Mouse (Mus musculus) megakaryocyte progenitor cell, adult 5-6 weeks (primary cell): Measurements from ENCODE around the gene Spats2. TPM values are rescaled to one million over a fixed set of nuclear protein-coding genes. Genes with fewer than 3 reads are reported as not detected.
"Not testable (repeated sequence)": the region's sequence is repeated elsewhere in the genome, so short reads cannot be mapped to it uniquely, and the experiment has no call there.

Experiments used
- ATAC-seq: replicated peaks from 2 replicates; pipeline ENCODE4 v1.8.0; 2016; ENCODE audit warnings: mild to moderate bottlenecking, moderate TSS enrichment, inconsistent platforms; ENCODE audit not compliant: poor library complexity
- total RNA-seq, 2 experiments: library from RNA; stranded (forward) in 1 of 2; stranded (reverse) in 1 of 2; fragments of 157-497, 149-512 nt in 1 of 2; fragments of 200-1000 nt in 1 of 2; gene quantifications; 2 replicates each; pipeline versions ENCODE4 v1.2.3 to v1.2.4; 2015 to 2017

Spats2 gene
- 0.27 TPM in 1 of 2 replicates, not detected in the other for total RNA-seq (2015)
- total RNA-seq (2017) = 0.25 and 0.44 TPM in 2 replicates

DNA sequence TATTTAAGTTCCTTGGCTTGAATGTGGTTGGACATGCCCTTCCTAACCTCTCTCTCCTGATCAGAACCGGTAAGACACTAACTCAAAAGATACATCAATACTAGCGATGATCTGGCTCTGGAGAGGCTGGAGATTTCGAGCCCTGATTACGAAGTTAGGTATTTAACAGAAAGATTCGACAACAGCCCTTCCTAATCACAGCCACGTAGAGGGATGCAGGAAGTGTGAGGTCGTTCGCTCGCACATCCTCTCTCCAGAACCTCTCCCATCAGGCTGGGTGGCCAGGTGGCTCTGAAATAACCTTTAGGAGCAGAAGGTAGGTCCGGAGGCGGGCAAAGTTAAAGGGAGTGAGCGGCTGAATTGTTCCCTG, at the start of gene Spats2:
Spats2 (plus strand) TSS at position 206 of the 370 bp plus-strand sequence.
- no peak for ATAC-seq

- not testable (repeated sequence) for ATAC-seq
Measured at GRCm38 (mm10) chr15:99076011-99076410, 49.7 kb upstream of the Spats2 start.

GRCm38 (mm10) chr15:99078181-99078910, 47.4 kb upstream of the Spats2 start:
- no peak for ATAC-seq

GRCm38 (mm10) chr15:99079804-99080203, 45.9 kb upstream of the Spats2 start:
- no peak for ATAC-seq

DNA sequence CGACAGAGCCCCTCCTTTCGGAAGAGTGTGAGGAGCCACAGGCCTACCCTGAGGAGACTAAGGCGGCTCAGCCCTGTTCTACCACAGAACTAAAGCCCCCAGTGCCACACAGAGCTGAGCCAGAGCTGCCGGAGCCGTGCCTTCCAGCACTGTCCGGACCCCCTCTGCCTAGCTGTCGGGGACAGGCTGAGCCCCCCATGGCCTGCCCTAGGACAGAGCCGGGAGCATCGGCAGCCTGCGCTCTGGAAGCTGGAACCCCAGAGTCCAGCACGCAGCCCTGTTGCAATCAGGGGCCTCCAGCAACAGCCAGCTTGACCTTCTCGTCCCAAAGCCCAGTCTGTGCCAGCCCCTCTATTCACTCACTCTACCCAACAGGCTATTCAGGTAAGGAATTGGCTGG, 43.4 kb upstream of the Spats2 start:
- ATAC-seq = no peak

DNA sequence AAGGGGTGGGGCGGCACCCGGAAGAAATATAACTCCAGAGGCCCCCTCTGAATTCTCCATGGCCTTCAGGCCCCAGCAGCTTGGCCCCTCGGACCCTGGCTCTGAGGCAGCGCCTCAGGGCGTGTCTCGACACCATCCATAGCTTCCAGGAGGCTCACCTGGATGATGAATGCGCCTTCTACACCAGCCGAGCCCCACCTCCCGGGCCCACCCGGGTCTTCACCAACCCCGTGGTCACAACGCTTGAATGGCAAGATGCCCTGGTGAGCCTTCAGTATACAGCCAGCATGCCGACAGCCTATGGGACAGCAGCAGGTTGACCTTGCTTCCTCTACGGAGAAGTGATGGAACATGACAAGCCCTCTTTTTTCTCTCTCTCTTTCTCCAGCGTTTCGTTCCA, 42.9 kb upstream of the Spats2 start:
- no peak for ATAC-seq

- peak; percentile 70 for ATAC-seq
Measured at GRCm38 (mm10) chr15:99083258-99083657, 42.5 kb upstream of the Spats2 start.

- no peak for ATAC-seq
Measured at GRCm38 (mm10) chr15:99083867-99084557, 41.7 kb upstream of the Spats2 start.

DNA sequence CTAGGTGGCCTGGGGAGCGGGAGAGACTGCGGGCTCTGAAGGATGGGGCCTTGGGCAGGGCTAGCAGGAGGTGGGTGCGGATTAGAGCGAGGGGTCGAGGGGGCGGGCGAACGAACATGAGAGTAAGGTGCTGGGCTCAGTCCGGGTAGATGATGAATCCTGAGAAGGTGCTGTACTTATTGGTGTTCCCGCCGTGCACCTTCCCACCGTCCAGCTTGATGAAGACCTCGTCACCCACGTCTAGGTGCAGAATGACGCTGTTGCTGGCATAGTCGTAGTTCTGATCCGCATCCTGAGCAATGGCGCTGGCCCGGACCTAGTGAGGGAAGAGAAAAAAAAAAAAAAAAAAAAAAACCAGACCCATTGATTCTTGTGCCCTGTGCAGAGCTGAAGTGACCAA, 41.1 kb upstream of the Spats2 start:
- no peak for ATAC-seq

DNA sequence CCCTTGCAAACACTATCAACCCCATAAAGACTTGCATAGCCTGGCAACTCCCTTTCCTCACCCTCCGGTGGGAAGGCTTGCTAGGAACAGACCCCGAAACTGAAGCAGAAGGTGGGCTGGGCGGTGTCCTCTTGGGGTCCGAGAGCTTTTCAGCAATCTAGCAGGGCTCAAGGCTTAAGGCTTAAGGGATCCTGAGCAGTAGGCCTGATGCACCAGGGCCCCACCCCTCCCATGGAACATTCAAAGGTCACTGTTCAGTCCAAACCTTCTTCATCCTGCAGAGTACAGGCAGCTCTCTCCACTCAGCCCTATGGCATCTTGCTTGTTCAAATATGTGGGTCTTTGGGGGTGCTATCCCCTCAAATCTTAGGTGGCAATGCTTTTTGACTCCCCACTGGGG, 39.7 kb upstream of the Spats2 start:
- no peak for ATAC-seq

- peak; percentile 35; the same call in 1 of the 2 replicates for ATAC-seq
Measured at GRCm38 (mm10) chr15:99087253-99088075, 38.3 kb upstream of the Spats2 start, which contains the start of gene C1ql4. Gene C1ql4, minus strand, starts transcription at chr15:99087817.

GRCm38 (mm10) chr15:99088292-99088691, 37.4 kb upstream of the Spats2 start:
- peak; percentile 92 for ATAC-seq

DNA sequence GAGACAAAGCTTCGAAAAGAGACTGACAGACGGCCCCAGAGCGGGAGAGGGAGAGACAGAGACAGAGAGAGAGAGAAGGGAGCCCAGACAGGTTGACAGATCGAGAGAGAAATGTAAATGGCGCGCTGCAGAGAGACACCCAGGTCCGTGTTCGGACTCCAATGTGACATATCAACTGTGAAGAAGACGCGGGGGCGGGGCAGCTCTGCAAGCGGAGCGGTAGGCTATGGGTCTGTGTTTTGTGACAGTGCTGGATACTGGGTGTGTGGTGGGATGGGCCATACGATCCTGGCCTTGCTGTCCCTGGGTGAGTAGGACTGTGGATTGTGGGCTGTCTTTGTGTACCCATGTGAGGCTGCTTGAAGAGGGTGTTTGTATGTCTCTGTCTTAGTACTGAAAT, 36.6 kb upstream of the Spats2 start:
- ATAC-seq = no peak

DNA sequence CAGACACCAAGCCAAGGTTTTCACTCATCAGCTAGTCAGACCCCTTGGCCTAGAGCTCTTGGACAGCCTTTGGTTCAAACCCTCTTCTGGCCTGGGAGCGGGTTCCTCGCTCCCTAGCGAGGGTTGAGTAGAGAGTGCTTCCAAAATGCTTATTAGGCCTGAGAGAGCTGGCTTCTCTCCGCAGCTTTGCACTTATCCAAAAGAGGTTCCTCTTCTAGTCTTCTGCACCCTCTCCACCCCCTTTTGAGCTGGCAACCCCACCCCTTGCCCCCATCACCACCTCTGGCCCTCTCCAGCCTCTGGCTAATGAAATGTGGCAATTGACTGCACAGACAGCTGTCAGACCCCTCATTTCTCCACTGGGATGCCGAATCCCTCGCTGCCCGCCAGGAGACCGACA, 32.8 kb upstream of the Spats2 start, which contains the start of gene Dnajc22:
Dnajc22 (plus strand) TSS at position 301 of the 400 bp plus-strand sequence.
- ATAC-seq = no peak

- peak; percentile 71 for ATAC-seq
Measured at GRCm38 (mm10) chr15:99093291-99094258, 32.1 kb upstream of the Spats2 start.

DNA sequence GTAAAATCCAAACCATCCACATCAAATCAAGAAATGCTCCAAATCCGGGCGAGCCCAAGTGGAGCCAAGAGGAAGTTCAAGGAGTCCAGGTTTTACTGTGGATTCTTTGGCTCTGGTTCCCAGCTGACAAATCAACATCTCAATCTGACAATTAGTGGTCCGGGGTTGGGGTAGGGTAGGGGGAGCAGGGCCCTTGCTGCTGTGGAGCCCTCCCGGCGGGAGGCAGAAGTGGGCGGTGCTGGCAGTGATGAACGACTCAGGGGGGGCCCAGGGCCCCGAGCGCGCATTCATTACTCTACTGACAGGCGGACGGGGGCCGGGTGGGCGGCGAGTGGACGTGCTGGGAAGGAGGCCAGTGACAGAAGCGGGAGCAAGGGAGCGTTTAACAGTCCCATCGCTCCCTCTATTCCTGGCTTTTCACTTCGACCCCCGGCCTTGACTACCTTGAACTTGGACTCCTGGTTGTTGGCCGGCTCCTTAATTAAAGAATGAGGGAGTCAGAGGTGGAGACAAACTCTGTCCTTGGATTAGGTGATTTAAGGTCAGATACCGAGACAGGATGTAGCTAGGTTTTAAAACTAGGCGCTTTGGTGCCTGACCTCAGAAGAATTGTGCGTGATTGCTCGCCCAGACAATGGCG, 31.0 kb upstream of the Spats2 start:
- no peak for ATAC-seq

DNA sequence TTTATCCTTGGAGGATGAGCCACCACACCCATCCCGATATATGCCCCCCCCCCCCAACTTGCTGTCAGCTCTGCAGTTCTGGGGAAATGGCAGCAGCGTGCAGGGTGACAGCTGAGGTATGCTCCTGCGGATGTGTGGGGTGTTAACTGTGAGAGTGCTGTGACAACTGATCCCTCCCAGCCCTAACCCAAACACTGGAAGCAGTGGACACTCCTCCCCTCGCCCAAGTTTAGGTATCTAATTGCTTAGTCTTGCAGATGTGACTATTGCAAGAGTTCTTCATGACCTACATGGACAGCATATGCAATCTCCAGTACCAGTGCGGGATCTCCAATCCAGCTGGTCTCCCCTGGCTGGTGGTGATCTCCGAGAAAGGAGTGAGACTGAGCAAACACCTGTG, 30.4 kb upstream of the Spats2 start:
- no peak for ATAC-seq

DNA sequence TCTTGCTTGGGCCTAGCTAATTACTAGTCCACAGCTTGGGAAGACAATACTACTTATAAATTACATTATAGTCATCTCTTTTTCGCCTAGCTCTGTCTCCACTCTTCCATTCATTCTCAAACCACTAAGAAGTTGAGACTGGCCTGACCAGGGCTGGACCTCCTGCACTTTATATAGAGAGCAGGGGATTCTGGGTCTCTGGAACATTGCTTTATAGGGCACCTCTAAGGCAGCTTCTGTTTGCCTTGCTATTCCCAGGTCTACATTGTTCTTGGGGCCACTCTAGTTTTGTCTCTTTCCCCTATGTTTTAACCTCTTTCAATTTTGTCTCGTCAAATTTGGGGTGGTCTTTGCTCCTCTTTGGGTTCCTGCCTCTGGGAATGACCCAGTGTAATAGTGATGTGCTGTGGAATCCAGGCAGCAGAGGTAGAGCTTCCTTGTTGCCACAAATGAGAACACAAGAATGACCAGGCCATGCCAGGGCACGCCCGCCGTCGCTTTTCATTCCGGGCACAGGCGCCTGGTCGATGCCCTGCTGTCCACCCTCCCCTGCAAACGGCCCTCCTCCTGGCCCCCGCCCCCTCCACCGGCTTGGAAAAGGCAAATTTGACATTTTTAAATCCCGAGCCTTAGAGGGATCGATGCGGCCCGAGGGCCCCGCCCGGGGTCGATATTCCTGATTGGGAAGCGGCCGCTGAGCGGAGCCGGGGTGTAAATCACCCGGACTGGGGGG, 29.5 kb upstream of the Spats2 start:
- ATAC-seq = no peak
